Mouse (Mus musculus): ENCODE data around the gene Eif2b2. TPM values are rescaled to one million over a fixed set of nuclear protein-coding genes. Genes with fewer than 3 reads are reported as not detected.

The Eif2b2 gene
- polyA plus RNA-seq, 1 experiment from 2014 or later = 72.9 TPM

DNA sequence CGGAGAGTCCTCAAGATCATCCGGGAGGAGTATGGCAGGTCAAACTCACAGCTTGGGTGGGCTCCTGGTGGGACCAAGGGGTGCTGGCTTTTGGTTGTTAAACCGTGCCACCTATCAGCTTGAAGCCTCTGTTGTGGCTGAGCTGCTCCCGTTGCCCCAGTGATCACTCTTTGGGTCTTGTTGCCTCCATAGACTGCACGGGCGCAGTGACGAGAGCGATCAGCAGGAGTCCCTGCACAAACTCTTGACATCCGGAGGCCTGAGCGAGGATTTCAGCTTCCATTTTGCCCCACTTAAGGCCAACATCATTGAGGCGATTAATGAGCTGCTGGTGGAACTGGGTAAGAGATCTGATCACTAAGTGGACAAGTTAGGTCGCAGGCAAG, 617 bp downstream of the Eif2b2 start:
- 0 out of 2 replicates have a peak, but pooled peaks cover 3% of the 10 kb centered on the region for H3K36me3 ChIP-seq (ENCODE audit: control insufficient read depth, insufficient read depth, low read length)
- peaks cover 15% of the 10 kb centered on the region for H3K4me1 ChIP-seq (ENCODE audit: control insufficient read depth, insufficient read depth, low read length)
- peak overlapping the region; percentile 95 for H3K4me2 ChIP-seq (ENCODE audit: low read depth, low read length)
- WGBS = 2% methylated on average over 12 of the region's 12 CpGs
- H3K27me3 ChIP-seq (ENCODE audit: control insufficient read depth, insufficient read depth, low read length) = no peaks in the 10 kb centered on the region
- peak overlapping the region; percentile 84 for H3K9ac ChIP-seq (ENCODE audit: low read length)
- no peaks in the 10 kb centered on the region for H3K9me3 ChIP-seq (replicated peaks; ENCODE audit: control insufficient read depth, low read length)
- peak overlapping the region; percentile 72 for H3K27ac ChIP-seq (ENCODE audit: low read length)
- peak overlapping the region; percentile 85 for H3K4me3 ChIP-seq (replicated peaks; ENCODE audit: low read length)
- ATAC-seq (ENCODE audit: insufficient read depth, low FRiP score) = no peak

DNA sequence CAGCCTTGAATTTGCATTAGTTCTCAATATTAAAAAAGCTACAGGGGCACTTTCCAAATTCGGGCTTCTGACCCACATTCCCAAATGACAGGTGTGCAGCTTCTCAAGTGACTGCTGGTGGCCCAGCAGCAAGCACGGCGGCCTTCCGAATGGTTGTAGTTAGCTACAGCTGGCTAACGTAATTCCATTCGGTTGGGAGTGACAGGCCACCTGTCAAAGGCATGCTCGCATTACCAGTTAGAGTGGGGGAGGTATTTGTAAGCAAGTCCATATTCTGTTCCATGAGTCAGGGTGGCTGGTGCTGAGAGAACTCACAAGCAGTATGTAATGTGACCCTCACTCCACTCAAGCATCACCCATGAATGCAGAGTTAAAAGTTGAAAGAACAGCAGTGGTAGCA, 7.9 kb downstream of the Eif2b2 start:
- WGBS = 51% methylated on average over 7 of the region's 7 CpGs
- Histone ChIP-seq H3K9me3 (replicated peaks; ENCODE audit: control insufficient read depth, low read length) (no peaks in the 10 kb centered on the region), H3K4me2 (ENCODE audit: low read depth, low read length) (no peak overlapping the region), H3K27me3 (ENCODE audit: control insufficient read depth, insufficient read depth, low read length) (no peaks in the 10 kb centered on the region), H3K9ac (ENCODE audit: low read length) (no peak overlapping the region), H3K4me1 (ENCODE audit: control insufficient read depth, insufficient read depth, low read length) (peaks cover 8% of the 10 kb centered on the region; the same call in 1 of the 2 replicates), H3K36me3 (ENCODE audit: control insufficient read depth, insufficient read depth, low read length) (peaks cover 9% of the 10 kb centered on the region; the same call in 1 of the 2 replicates), H3K27ac (ENCODE audit: low read length) (no peak overlapping the region; the same call in 1 of the 2 replicates), H3K4me3 (replicated peaks; ENCODE audit: low read length) (no peak overlapping the region)
- ATAC-seq (ENCODE audit: insufficient read depth, low FRiP score) = no peak

DNA sequence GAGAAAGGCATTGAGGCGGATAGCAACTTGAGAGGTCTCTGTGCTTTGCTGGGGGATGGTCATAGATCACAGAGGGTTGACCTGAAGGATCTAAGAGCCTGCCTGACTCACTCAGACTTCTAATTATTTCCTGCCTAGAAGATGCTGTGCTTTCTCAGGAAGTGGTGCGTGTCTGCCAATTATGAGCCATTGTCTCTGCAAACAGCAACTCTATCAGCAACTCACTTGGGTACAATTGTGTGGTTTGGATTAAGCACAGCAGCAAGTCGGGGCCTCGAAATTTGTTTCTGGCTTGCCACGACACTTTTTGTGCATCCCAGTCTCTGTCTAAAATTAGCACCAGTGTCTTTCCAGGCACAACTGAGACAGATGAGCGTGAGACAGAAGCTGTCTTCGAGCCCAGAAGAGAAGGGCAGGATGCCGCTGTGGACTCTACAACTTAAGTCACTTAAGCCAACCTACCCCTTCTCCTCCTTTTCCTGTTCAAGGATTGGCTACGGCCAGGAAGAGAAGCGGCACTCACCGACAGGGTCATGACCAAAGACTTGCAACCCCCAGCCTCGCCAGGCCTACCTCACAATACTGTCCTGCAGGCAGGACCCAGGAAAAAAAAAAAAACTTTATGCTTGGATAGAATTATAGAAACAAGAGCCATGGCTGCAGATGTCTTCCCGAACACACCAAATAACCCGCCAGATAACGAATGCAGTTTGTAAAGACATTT, 8.8 kb downstream of the Eif2b2 start:
- H3K4me1 ChIP-seq (ENCODE audit: control insufficient read depth, insufficient read depth, low read length) = peaks cover 8% of the 10 kb centered on the region; the same call in 1 of the 2 replicates
- H3K36me3 ChIP-seq (ENCODE audit: control insufficient read depth, insufficient read depth, low read length) = peaks cover 9% of the 10 kb centered on the region; the same call in 1 of the 2 replicates
- H3K27me3 ChIP-seq (ENCODE audit: control insufficient read depth, insufficient read depth, low read length) = no peaks in the 10 kb centered on the region
- no peak overlapping the region; the same call in 1 of the 2 replicates for H3K9ac ChIP-seq (ENCODE audit: low read length)
- WGBS = 68% methylated on average over 15 of the region's 15 CpGs
- no peaks in the 10 kb centered on the region for H3K9me3 ChIP-seq (replicated peaks; ENCODE audit: control insufficient read depth, low read length)
- no peak overlapping the region for H3K4me2 ChIP-seq (ENCODE audit: low read depth, low read length)
- no peak overlapping the region for H3K4me3 ChIP-seq (replicated peaks; ENCODE audit: low read length)
- ATAC-seq (ENCODE audit: insufficient read depth, low FRiP score) = no peak
- H3K27ac ChIP-seq (ENCODE audit: low read length) = peak overlapping the region; percentile 27; the same call in 1 of the 2 replicates

DNA sequence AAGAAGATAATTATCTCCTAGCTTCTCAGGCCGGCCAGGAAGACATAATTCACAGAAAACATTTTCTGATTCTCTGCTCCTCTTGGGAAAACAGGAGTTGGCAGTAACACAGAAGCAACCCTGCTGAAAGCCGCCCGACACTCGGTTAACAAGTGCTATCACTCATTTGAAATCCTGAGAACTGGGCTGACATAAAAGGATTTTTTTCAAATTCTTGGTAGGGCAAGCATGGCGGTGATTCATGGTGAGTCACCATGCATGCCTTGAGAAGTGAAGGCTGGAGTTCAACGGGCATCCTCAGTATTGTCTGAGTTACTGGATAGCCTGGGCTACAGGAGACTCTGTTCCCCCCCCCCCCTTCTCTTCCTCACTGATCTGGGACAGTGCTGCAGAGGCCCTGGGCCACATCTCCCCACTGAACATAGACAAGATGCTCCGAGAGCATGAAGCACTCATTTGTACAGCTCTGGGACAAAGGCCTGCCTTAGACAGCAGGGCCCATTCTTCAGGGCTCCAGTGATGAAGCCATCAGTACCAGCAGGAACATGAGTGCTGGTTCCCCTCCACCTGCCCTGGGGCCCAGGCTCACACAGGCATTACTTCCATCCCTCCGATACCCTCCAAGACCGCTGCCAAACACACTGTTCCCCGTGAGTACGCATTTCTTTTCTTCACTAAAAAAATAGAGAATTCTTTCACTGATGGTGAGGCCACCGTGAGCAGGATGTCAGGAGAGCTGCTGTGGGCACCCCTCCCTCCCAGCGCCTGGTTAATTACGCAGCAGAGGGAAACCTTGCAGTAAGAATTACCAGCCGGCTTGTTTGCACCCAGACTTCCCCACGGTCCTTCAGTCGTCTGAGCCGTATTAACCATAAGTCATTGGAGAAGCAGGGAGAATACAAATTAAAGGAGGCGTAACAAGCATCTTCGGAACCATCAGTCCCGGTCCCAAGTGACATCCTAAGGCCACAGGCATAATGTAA, 14.4 kb downstream of the Eif2b2 start:
- H3K9me3 ChIP-seq (replicated peaks; ENCODE audit: control insufficient read depth, low read length) = no peaks in the 10 kb centered on the region
- H3K9ac ChIP-seq (ENCODE audit: low read length) = no peak overlapping the region
- H3K36me3 ChIP-seq (ENCODE audit: control insufficient read depth, insufficient read depth, low read length) = no peaks in the 10 kb centered on the region
- no peak overlapping the region for H3K27ac ChIP-seq (ENCODE audit: low read length)
- WGBS = 76% methylated on average over 21 of the region's 21 CpGs
- H3K4me1 ChIP-seq (ENCODE audit: control insufficient read depth, insufficient read depth, low read length) = no peaks in the 10 kb centered on the region
- no peak overlapping the region for H3K4me3 ChIP-seq (replicated peaks; ENCODE audit: low read length)
- no peak for ATAC-seq (ENCODE audit: insufficient read depth, low FRiP score)
- no peaks in the 10 kb centered on the region for H3K27me3 ChIP-seq (ENCODE audit: control insufficient read depth, insufficient read depth, low read length)
- H3K4me2 ChIP-seq (ENCODE audit: low read depth, low read length) = no peak overlapping the region

DNA sequence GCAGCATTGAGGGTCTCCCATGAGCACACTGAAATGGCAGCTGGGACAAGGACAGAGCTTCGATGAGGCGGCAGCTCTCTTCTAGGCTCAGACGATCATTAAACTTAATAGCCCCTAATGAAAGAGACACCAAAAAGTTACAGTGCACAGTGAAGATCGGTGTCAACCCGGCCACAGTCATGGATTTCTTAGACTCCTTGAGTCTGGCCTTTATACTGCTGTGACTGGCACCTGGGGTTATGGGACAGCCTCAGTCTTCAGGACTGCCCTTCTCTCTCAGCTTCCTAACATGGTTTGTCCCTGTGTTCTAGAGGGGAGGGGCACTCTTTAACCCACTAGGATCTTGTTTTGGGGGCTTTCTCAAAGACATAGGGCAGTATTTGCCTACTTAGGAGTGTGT, 18.3 kb downstream of the Eif2b2 start:
- WGBS = 93% methylated on average over 5 of the region's 5 CpGs
- Histone ChIP-seq H3K4me3 (replicated peaks; ENCODE audit: low read length) (no peak overlapping the region), H3K9me3 (replicated peaks; ENCODE audit: control insufficient read depth, low read length) (no peaks in the 10 kb centered on the region), H3K4me2 (ENCODE audit: low read depth, low read length) (no peak overlapping the region), H3K4me1 (ENCODE audit: control insufficient read depth, insufficient read depth, low read length) (no peaks in the 10 kb centered on the region), H3K36me3 (ENCODE audit: control insufficient read depth, insufficient read depth, low read length) (no peaks in the 10 kb centered on the region), H3K27me3 (ENCODE audit: control insufficient read depth, insufficient read depth, low read length) (no peaks in the 10 kb centered on the region), H3K9ac (ENCODE audit: low read length) (no peak overlapping the region), H3K27ac (ENCODE audit: low read length) (no peak overlapping the region)
- ATAC-seq (ENCODE audit: insufficient read depth, low FRiP score) = no peak

DNA sequence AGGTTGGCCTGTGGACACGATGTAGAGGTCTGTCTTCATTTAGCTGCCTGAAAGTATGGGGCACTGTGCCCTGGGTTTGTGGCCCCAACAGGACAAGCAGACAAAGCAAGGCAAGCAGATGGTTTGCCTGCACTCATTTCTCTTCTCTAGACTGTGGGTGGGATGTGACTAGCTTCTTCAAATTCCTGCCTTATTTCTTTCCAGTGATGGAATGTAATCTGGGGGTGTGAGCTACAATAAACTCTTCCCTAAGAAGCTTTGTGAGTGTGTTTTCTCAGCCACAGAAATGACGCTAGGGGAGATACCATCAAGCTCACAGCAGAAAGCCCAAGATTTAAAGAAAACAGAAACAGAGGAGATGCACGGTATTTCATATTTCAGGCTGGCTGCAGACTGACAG, 32.8 kb downstream of the Eif2b2 start:
- no peak overlapping the region for H3K4me3 ChIP-seq (replicated peaks; ENCODE audit: low read length)
- H3K4me1 ChIP-seq (ENCODE audit: control insufficient read depth, insufficient read depth, low read length) = 0 out of 2 replicates have a peak, but pooled peaks cover 4% of the 10 kb centered on the region
- H3K4me2 ChIP-seq (ENCODE audit: low read depth, low read length) = no peak overlapping the region
- H3K36me3 ChIP-seq (ENCODE audit: control insufficient read depth, insufficient read depth, low read length) = no peaks in the 10 kb centered on the region
- ATAC-seq (ENCODE audit: insufficient read depth, low FRiP score) = no peak
- no peak overlapping the region for H3K27ac ChIP-seq (ENCODE audit: low read length)
- H3K9me3 ChIP-seq (replicated peaks; ENCODE audit: control insufficient read depth, low read length) = no peaks in the 10 kb centered on the region
- WGBS = 77% methylated on average over 3 of the region's 3 CpGs
- H3K9ac ChIP-seq (ENCODE audit: low read length) = no peak overlapping the region
- no peaks in the 10 kb centered on the region for H3K27me3 ChIP-seq (ENCODE audit: control insufficient read depth, insufficient read depth, low read length)

DNA sequence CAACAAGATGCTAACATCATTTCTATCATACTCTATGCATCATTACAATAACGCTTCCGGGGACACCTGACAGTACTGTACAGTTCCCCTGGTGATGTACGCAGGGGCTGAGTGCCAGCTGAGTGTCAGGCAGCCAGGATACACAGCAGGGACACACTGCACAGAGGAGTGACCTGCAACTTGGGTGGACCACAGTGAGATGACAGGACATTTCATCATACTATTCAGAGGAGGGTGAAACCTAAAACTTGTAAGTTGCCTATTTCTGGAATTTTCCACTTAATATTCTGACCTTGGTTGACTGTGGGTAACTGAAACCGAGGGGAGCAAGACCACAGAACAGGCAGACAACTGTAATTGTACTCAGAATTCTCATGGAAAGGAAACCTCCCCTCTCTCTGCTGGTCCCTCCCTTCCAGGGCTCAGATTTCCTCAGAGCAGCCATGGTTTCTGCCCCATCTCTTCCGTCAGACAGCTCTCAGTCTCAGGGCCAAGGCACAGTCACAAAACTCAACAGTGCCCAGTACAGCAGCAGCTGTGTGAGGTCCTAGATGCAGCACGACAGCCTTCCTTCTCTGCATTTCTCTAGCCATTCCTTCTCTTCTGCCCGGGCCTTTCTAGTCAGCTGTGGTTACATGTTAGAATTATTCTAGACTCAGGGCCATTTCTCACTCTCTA, 36.9 kb downstream of the Eif2b2 start:
- ATAC-seq (ENCODE audit: insufficient read depth, low FRiP score) = no peak
- Histone ChIP-seq H3K27me3 (ENCODE audit: control insufficient read depth, insufficient read depth, low read length) (no peaks in the 10 kb centered on the region), H3K4me2 (ENCODE audit: low read depth, low read length) (no peak overlapping the region), H3K9ac (ENCODE audit: low read length) (0 out of 2 replicates have a peak overlapping the region, but pooled peaks have one; percentile 9), H3K9me3 (replicated peaks; ENCODE audit: control insufficient read depth, low read length) (no peaks in the 10 kb centered on the region), H3K36me3 (ENCODE audit: control insufficient read depth, insufficient read depth, low read length) (no peaks in the 10 kb centered on the region), H3K4me1 (ENCODE audit: control insufficient read depth, insufficient read depth, low read length) (0 out of 2 replicates have a peak, but pooled peaks cover 6% of the 10 kb centered on the region), H3K4me3 (replicated peaks; ENCODE audit: low read length) (no peak overlapping the region), H3K27ac (ENCODE audit: low read length) (no peak overlapping the region)
- 61% methylated on average over 7 of the region's 7 CpGs for WGBS

DNA sequence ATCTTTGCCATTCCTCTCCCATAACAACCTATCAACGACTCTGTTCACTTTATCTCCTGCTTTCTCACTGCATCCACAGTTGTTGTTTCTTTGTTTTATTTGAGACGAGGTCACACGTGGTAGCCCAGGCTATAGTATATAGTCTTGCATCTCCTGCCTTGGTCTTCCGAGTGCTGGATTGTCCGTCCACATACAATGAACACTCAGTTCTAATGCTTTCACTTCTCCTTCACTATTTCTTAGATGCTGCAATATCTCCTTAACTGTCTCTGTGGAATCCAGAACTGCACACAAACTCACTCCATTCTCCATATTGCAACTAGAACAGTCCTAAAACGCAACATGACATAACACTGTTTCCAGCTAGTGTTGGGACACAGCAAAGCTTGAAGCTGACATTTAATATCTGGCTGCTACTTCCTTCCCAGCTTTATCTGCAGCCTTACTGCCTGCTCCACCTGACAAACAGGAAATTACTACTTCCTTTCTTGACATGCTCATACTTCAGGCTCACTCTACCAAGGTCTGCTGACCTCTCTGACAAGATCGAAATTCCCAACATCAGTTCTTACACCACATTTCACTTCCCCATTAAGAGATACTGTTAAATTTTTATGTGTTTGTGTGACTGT, 37.8 kb downstream of the Eif2b2 start:
- peak overlapping the region; percentile 21; the same call in 1 of the 2 replicates for H3K27ac ChIP-seq (ENCODE audit: low read length)
- H3K4me3 ChIP-seq (replicated peaks; ENCODE audit: low read length) = no peak overlapping the region
- H3K4me1 ChIP-seq (ENCODE audit: control insufficient read depth, insufficient read depth, low read length) = peaks cover 8% of the 10 kb centered on the region; the same call in 1 of the 2 replicates
- no peak for ATAC-seq (ENCODE audit: insufficient read depth, low FRiP score)
- H3K4me2 ChIP-seq (ENCODE audit: low read depth, low read length) = no peak overlapping the region
- no peaks in the 10 kb centered on the region for H3K27me3 ChIP-seq (ENCODE audit: control insufficient read depth, insufficient read depth, low read length)
- 80% methylated on average over 7 of the region's 7 CpGs for WGBS
- H3K9ac ChIP-seq (ENCODE audit: low read length) = no peak overlapping the region
- no peaks in the 10 kb centered on the region for H3K9me3 ChIP-seq (replicated peaks; ENCODE audit: control insufficient read depth, low read length)
- H3K36me3 ChIP-seq (ENCODE audit: control insufficient read depth, insufficient read depth, low read length) = no peaks in the 10 kb centered on the region

Measured in stomach, embryonic 16.5 days (tissue).